8 mouse cellular contexts compared by ENCODE assay signal in genomic region chr7:98702283-98703240, GRCm38 (mm10). TPM values are rescaled to one million over a fixed set of nuclear protein-coding genes. Genes with fewer than 3 reads are reported as not detected.
DNase-seq lines count a peak whose midpoint lies in the region; ATAC-seq lines count a peak whose summit lies in the region.

Gene Thap12, plus strand, starts transcription at chr7:98703103.

- ATAC-seq in megakaryocyte progenitor cell, adult 5-6 weeks (replicated peaks; ENCODE audit: poor library complexity), result peak; percentile 97

- peak; percentile 96 for DNase-seq in adipocyte (ENCODE audit: low spot score)
- DNase-seq in embryo, embryonic 10 days (ENCODE audit: low spot score), result peak; percentile 100
- DNase-seq in gastrocnemius, postnatal 10 days, result peak; percentile 99
- peak; percentile 100 for DNase-seq in induced T-regulatory cell, adult 2 months (ENCODE audit: low read depth)
- DNase-seq in left cerebral cortex, adult 9 months (ENCODE audit: low spot score in 2 of 2), result peak; percentile 98 to 99
- DNase-seq in right cerebral cortex, postnatal 14 days, result peak; percentile 99
- DNase-seq in urinary bladder, postnatal 36 days (ENCODE audit: low spot score in 2 of 2), result peak; percentile 97 to 99

RNA-seq across cellular contexts. Expression of gene Thap12, which starts in this region (rescaled TPM):
- total RNA-seq in gastrocnemius, postnatal 10 days (2021), result 10 to 100 TPM; 74.8 to 77.7 TPM
- total RNA-seq in megakaryocyte progenitor cell, adult 5-6 weeks (2015), result 54.8 and 59.4 TPM in 2 replicates
- total RNA-seq in megakaryocyte progenitor cell, adult 5-6 weeks (2017), result 72.6 and 86.9 TPM in 2 replicates

Comparison
In these comparisons a context has a peak if more than half of its experiments do, and no peak if none do; other contexts are left out.
1. Peak in every context shown above with its lines: DNase-seq and ATAC-seq.